Mouse (Mus musculus) G1E (cell line): ENCODE measurements around the gene Gse1. TPM values are rescaled to one million over a fixed set of nuclear protein-coding genes. Genes with fewer than 3 reads are reported as not detected.
A peak's percentile ranks its signal among the peaks of the same experiment; 100 is the strongest.

Experiments
- ATAC-seq: 2 replicates; pipeline ENCODE4 v1.8.0; 2016; ENCODE audit warnings: mild to moderate bottlenecking; ENCODE audit not compliant: insufficient number of reproducible peaks, poor library complexity, low FRiP score, severe bottlenecking; ENCODE audit errors: extremely low read depth
- DNase-seq: peaks from one replicate; pipeline ENCODE4 v3.0.0; 2012; ENCODE audit warnings: low spot score
- H3K27me3 ChIP-seq: 2 replicates; pipeline ENCODE4 v1.6.1; 2012; ENCODE audit warnings: mild to moderate bottlenecking, low read length, inconsistent platforms; ENCODE audit not compliant: insufficient read depth
- H3K36me3 ChIP-seq: replicated peaks from 2 replicates; pipeline ENCODE3; 2012; ENCODE audit warnings: mild to moderate bottlenecking, inconsistent platforms
- H3K4me1 ChIP-seq: 2 replicates; pipeline ENCODE4 v1.6.1; 2012; ENCODE audit warnings: low read depth, low read length, inconsistent platforms, mixed read lengths; ENCODE audit not compliant: insufficient read depth
- H3K4me3 ChIP-seq: 2 replicates; pipeline ENCODE4 v1.5.1; 2012; ENCODE audit warnings: low read depth, mild to moderate bottlenecking, inconsistent platforms, low read length, moderate library complexity, mixed read lengths
- H3K9me3 ChIP-seq: replicated peaks from 2 replicates; pipeline ENCODE4 v1.6.1; 2012; ENCODE audit warnings: inconsistent platforms
- CTCF ChIP-seq: IDR thresholded peaks from 2 replicates; pipeline ENCODE4 v1.5.1; 2012; ENCODE audit warnings: low read depth, low read length, inconsistent platforms, mixed read lengths
- GATA1 ChIP-seq: IDR thresholded peaks from 2 replicates; pipeline ENCODE4 v1.6.1; 2012; ENCODE audit warnings: borderline replicate concordance, low read length, inconsistent platforms, mixed read lengths
- GATA2 ChIP-seq: IDR thresholded peaks from 2 replicates; pipeline ENCODE4 v1.6.1; 2012; ENCODE audit warnings: low read depth, low read length, inconsistent platforms, borderline replicate concordance
- POLR2AphosphoS5 ChIP-seq: IDR thresholded peaks from 2 replicates; pipeline ENCODE4 v1.6.1; 2012; ENCODE audit warnings: low read depth, low read length, inconsistent platforms; ENCODE audit not compliant: insufficient replicate concordance
- TAL1 ChIP-seq: conservative IDR thresholded peaks from 2 replicates; pipeline ENCODE4 v1.6.1; 2012; ENCODE audit warnings: low read depth, low read length, inconsistent platforms, mixed read lengths
- polyA plus RNA-seq: library from polyadenylated mRNA; stranded (reverse); fragments of >175 nt; gene quantifications from 2 replicates; pipeline ENCODE4 v1.2.3, GENCODE M21; 2012
- total RNA-seq, 2 experiments: library from RNA; stranded (forward) in 1 of 2; stranded (reverse) in 1 of 2; fragments of 200-1000 nt in 1 of 2; fragments of >200 nt in 1 of 2; fragmentation: Nextera tagmentation in 1 of 2; gene quantifications; 2 replicates each; pipeline ENCODE4 v1.2.3; 2014 to 2017

Gse1 gene
- total and polyA plus RNA-seq, 3 experiments = 6.3 to 106 (median 48.4) TPM

DNA sequence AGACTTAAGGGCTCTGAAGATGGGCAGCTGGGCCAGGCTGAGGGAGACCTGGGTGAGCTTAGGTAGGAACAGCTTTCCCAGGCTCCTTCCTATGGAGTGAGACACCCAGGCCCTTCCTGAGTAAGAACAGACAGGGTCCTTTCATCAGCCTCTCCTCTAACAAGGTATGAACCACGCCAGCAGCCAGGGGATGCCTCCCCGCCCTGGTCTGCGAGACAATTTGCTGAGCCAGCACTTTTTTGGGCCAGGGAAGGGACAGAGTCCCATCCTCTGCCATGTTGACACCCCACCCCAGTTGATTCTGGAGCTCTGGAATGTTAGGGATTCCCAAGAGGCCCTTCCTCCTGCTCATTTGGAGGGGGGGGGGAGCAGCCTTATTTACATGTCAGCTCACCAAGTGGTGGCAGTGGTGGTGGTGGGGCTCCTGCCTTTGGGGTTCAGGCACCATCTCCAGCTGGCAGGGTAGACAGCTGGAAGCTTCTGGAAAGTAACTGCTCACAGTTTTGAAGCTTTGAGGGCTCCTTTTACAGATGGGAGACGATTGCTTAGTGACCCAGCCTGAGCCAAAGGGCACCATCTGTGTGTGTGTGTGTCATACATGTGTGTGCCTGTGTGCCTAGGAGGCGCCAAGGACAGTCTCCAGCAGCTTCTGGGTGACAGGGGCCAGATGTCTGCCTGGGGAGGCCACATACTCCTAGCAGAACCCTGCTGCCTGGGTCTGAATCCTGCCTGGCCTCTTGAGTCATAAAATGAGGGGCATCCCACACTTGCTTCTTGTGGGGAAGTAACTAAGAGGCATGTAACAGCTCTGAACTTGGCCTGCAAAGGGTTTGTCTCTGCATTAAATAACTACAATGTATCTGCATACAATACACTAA lies 1.3 kb upstream of the Gse1 start:
- ATAC-seq (no peak), DNase-seq (no peak)
- no peaks in the 10 kb centered on the region for H3K36me3 ChIP-seq
- no peak overlapping the region for H3K4me3 ChIP-seq
- peaks cover 3% of the 10 kb centered on the region; the same call in 1 of the 2 replicates for H3K27me3 ChIP-seq
- no peak for TF ChIP-seq TAL1
- no peak for TF ChIP-seq GATA2
- no peak for TF ChIP-seq GATA1
- TF ChIP-seq CTCF = no peak
- no peak for TF ChIP-seq POLR2AphosphoS5
- H3K9me3 ChIP-seq = peaks cover 39% of the 10 kb centered on the region
- H3K4me1 ChIP-seq = no peaks in the 10 kb centered on the region

DNA sequence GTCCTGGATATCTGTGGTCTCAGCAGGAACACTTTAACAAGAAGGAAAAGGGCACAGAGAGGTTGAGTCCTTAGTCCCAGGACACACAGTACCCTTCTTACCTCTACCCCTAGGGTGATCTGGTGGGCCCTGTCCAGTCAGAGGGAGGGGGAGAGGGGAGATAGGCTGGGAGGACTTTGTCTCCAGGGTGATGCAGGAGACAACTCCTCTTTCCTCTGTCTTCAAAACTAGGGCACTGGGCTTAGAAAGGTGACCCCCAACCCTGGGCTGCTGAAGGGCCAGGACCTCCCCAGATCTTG lies 729 bp upstream of the Gse1 start:
- Histone ChIP-seq H3K36me3 (no peaks in the 10 kb centered on the region), H3K9me3 (peaks cover 39% of the 10 kb centered on the region), H3K4me1 (no peaks in the 10 kb centered on the region), H3K4me3 (no peak overlapping the region), H3K27me3 (peaks cover 2% of the 10 kb centered on the region; the same call in 1 of the 2 replicates)
- DNase-seq (no peak), ATAC-seq (no peak)
- no peak for TF ChIP-seq GATA2
- no peak for TF ChIP-seq GATA1
- no peak for TF ChIP-seq POLR2AphosphoS5
- TF ChIP-seq TAL1 = no peak
- TF ChIP-seq CTCF = no peak

DNA sequence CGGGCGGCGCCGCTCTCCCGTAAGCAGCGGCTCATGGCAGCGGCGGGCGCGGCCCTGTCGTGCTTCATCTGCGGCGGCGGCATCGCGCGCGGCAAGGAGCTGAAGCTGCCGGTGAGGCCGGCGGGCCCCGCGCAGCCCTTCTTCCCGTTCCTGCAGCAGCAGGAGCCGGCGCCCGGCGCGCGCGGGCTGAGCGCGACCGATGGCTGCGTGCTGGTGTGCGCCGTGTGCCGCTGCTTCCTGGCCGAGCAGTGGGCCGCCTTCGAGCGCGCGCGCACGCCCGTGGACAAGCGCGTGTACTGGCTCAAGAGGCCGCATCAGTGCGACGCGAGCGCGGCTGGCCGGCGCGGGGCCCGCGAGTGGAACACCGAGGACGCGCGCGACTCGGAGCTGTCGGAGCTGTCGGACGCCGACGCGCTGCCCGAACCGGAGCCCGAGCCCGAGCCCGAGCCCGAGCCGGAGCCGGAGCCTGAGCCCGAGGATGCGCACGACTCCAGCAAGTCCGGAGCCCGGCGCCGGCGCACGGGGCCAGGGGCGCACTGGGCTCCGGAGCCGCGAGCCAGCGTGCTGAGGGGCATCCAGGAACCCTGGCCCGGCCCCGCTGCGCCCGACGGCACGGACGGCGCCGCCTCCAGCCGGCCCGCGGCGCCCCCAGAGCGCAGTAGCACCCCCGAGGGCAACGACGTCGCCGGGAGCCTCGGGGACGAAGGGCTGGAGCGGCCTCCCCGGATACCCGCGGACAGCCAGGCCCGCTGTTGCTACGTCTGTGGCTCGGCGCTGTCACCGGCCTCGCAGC lies 721 bp downstream of the Gse1 start:
- no peaks in the 10 kb centered on the region for H3K4me1 ChIP-seq

DNA sequence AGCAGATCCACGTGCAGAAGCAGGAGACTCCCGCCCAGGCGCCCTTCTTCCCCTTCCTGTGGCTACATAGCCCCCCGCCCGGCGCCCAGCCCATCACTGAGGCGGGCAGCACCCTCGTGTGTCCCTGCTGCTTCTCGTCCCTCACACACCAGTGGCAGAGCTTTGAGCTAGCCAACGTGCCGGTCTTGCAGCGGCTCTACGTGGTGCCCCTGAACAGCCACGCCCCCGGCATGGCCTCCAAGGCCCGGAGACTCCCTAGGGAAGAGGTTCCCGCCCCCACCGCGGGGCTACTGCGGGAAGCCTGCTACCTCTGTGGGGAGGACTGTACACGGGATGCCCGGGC lies 1.3 kb downstream of the Gse1 start:
- H3K27me3 ChIP-seq = no peaks in the 10 kb centered on the region; the same call in 1 of the 2 replicates

More for the DNA sequence above, 721 bp downstream of the Gse1 start:
- DNase-seq (no peak), ATAC-seq (no peak)
- H3K4me3 ChIP-seq = no peak overlapping the region; the same call in 1 of the 2 replicates
- H3K27me3 ChIP-seq = no peaks in the 10 kb centered on the region; the same call in 1 of the 2 replicates
- peaks cover 41% of the 10 kb centered on the region for H3K9me3 ChIP-seq
- H3K36me3 ChIP-seq = no peaks in the 10 kb centered on the region
- no peak for TF ChIP-seq POLR2AphosphoS5
- no peak for TF ChIP-seq GATA1

DNA sequence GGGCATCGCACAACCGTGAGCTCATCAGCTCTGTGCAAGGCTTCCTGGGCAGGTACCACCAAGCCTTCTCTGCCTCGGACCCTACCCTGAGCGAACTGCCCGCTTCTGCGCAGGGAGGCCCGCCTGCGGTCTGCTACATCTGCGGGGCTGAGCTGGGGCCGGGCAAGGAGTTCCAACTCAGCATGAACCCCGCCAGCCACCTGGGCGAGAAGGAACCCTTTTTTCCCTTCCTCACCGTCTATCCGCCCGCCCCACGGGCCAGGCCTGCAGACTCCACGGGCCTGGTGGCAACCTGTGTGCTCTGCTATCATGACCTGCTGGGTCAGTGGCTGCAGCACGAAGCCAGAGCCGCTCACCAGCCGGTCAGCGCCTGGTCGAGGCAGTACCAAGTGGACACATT lies 1.8 kb downstream of the Gse1 start:
- no peak for DNase-seq
- Histone ChIP-seq H3K4me1 (no peaks in the 10 kb centered on the region), H3K9me3 (peaks cover 41% of the 10 kb centered on the region), H3K36me3 (no peaks in the 10 kb centered on the region), H3K27me3 (no peaks in the 10 kb centered on the region; the same call in 1 of the 2 replicates), H3K4me3 (peak overlapping the region; percentile 16; the same call in 1 of the 2 replicates)
- TF ChIP-seq TAL1 (no peak), POLR2AphosphoS5 (no peak), CTCF (no peak), GATA2 (no peak), GATA1 (no peak)
- no peak for ATAC-seq

More for the DNA sequence above, 1.3 kb downstream of the Gse1 start:
- H3K4me3 ChIP-seq = peak overlapping the region; percentile 16; the same call in 1 of the 2 replicates
- TF ChIP-seq CTCF = no peak
- TF ChIP-seq POLR2AphosphoS5 = no peak
- TF ChIP-seq GATA2 = no peak
- no peak for TF ChIP-seq TAL1
- TF ChIP-seq GATA1 = no peak
- H3K4me1 ChIP-seq = no peaks in the 10 kb centered on the region
- ATAC-seq (no peak), DNase-seq (no peak)
- peaks cover 41% of the 10 kb centered on the region for H3K9me3 ChIP-seq
- no peaks in the 10 kb centered on the region for H3K36me3 ChIP-seq
